Mouse (Mus musculus) megakaryocyte, embryonic 14.5 days (primary cell): ENCODE measurements around the gene Lsmem1. TPM values are rescaled to one million over a fixed set of nuclear protein-coding genes. Genes with fewer than 3 reads are reported as not detected.

Experiments
- H3K27me3 ChIP-seq: replicated peaks from 2 replicates; pipeline ENCODE3; 2012; ENCODE audit warnings: inconsistent platforms
- H3K36me3 ChIP-seq: replicated peaks from 2 replicates; pipeline ENCODE3; 2012; ENCODE audit warnings: low read length, inconsistent platforms, mixed read lengths
- H3K4me1 ChIP-seq: 2 replicates; pipeline ENCODE4 v1.6.1; 2012; ENCODE audit warnings: inconsistent platforms
- H3K4me3 ChIP-seq: replicated peaks from 2 replicates; pipeline ENCODE3; 2012; ENCODE audit warnings: moderate library complexity, mild to moderate bottlenecking, inconsistent platforms
- H3K9me3 ChIP-seq: 2 replicates; pipeline ENCODE4 v1.6.1; 2012; ENCODE audit warnings: inconsistent platforms
- FLI1 ChIP-seq: IDR thresholded peaks from 2 replicates; pipeline ENCODE4 v1.6.1; 2012; ENCODE audit warnings: low read length, inconsistent platforms, mixed read lengths
- GATA1 ChIP-seq: IDR thresholded peaks from 3 replicates; pipeline ENCODE4 v1.6.1; 2012; ENCODE audit warnings: mixed read lengths, low read length, inconsistent platforms, borderline replicate concordance
- polyA plus RNA-seq: library from polyadenylated mRNA; stranded (reverse); fragments of >175 nt; gene quantifications from 2 replicates; pipeline ENCODE4 v1.2.3, GENCODE M21; 2012; ENCODE audit warnings: low replicate concordance; ENCODE audit not compliant: insufficient read depth

Lsmem1 gene
- polyA plus RNA-seq, result 0.27 TPM in 1 of 2 replicates, not detected in the other

DNA sequence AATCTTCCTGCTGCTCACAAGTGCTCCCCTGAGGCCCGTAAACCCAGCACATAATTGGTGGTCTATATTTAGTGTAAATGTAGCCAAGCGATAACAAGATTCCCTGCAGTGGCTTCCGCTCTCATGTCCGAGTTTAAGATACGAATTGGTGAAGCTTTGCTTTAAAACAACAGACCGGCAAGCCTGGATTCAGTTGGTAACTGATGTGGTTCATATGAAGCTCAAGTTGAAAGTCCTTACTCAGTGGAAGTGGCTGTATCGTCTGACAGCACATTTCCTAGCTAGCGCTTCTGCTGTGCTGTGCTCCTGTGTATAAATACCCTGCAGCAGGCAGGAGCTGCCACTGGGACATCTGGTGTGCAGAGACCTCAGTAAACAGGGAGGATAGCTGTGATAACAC, at the start of gene Lsmem1:
Gene Lsmem1 (minus strand): TSS at position 189 of the 400 bp plus-strand sequence.
- H3K4me1 ChIP-seq, result peaks cover 29% of the 10 kb centered on the region
- no peak for TF ChIP-seq GATA1
- TF ChIP-seq FLI1, result no peak
- H3K4me3 ChIP-seq, result peak within 1 kb of the TSS; percentile 46
- H3K36me3 ChIP-seq, result peaks cover 55% of the 10 kb centered on the region
- H3K27me3 ChIP-seq, result no peaks in the 10 kb centered on the region
- no peaks in the 10 kb centered on the region for H3K9me3 ChIP-seq

DNA sequence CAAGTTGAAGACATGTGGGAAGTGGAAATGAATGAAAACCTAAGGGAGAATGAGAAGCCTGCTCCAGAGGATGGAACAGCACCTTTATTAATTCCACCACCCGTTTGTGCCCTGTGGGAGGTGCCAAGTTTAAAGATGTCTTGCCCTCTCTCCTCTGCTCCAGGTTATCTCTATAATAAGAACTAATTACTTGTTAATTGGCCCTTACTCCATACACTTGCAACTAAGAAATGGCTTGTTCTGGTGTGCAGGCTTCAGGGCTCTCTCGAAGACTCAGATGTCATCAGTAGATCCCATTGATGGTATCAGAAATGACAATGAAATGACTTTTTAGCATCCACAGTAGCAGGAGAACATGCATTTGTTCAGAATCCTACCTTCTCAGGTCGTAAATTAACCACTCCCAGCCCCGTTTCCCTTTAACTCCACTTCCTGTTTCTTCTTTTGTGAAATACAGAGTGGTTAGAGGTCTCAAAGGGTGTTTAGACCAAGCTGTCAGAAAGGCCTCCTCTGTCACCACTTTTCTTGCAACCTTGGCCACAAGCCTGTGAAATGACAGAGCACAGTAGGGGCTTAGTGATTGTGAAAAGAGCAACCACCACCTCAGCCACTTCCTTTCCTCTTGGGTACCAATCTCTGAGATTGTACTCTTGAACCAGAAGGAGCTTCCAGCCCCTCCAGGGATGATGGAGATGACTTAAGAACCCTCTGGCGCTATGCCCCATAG, 49.3 kb upstream of the Lsmem1 start, which contains the start of gene Ifrd1:
Gene Ifrd1 (minus strand): TSS at position 51 of the 727 bp plus-strand sequence.
- H3K4me3 ChIP-seq, result peak within 1 kb of the TSS; percentile 85
- H3K4me1 ChIP-seq, result peaks cover 79% of the 10 kb centered on the region
- no peaks in the 10 kb centered on the region for H3K27me3 ChIP-seq
- no peaks in the 10 kb centered on the region for H3K9me3 ChIP-seq
- TF ChIP-seq FLI1 (no peak), GATA1 (no peak)
- H3K36me3 ChIP-seq, result peaks cover 6% of the 10 kb centered on the region

DNA sequence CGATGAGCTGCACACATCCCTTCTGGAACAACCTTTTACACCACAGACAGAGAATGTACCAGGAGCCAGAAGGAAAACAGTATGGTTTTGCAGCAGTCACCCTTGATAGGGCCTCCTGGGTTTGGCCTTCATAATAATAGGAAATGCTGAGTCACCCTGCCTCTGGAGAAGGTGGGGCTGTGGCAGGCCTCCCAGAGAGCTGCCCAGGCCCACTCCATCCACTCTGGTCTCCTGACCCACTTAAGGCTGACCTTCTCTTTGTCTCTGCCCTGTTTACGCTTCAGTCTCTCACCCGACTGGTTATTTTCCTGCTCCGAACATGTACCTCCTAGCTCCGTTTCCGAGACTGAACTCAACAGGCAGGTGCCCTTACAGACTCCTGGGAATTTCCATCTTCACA, 48.7 kb upstream of the Lsmem1 start:
- peak overlapping the region; percentile 85 for H3K4me3 ChIP-seq
- H3K27me3 ChIP-seq, result no peaks in the 10 kb centered on the region
- TF ChIP-seq GATA1 (no peak), FLI1 (no peak)
- H3K4me1 ChIP-seq, result peaks cover 79% of the 10 kb centered on the region
- H3K36me3 ChIP-seq, result peaks cover 13% of the 10 kb centered on the region
- no peaks in the 10 kb centered on the region for H3K9me3 ChIP-seq

DNA sequence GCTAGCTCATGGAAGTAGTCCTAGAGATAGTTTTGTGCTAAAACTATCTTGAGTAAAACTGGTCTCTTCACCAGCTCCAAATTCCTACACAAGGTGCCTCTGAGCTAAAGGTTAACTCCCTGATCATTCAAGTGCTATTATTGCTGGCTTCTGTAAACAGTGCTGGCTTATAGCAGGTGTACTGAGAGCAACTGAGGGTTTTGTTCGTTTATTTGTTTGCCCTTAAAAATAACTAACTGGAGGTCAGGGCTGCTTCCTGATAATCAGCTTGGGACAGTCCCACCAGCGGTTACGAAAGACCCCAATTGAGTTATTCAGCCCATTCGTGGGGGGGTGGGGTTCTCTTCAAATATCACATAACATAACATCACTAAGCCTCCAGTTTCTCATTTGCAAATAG, 48.1 kb upstream of the Lsmem1 start:
- Histone ChIP-seq H3K27me3 (no peaks in the 10 kb centered on the region), H3K4me1 (peaks cover 81% of the 10 kb centered on the region), H3K9me3 (no peaks in the 10 kb centered on the region), H3K36me3 (peaks cover 19% of the 10 kb centered on the region), H3K4me3 (peak overlapping the region; percentile 85)
- no peak for TF ChIP-seq GATA1
- no peak for TF ChIP-seq FLI1

DNA sequence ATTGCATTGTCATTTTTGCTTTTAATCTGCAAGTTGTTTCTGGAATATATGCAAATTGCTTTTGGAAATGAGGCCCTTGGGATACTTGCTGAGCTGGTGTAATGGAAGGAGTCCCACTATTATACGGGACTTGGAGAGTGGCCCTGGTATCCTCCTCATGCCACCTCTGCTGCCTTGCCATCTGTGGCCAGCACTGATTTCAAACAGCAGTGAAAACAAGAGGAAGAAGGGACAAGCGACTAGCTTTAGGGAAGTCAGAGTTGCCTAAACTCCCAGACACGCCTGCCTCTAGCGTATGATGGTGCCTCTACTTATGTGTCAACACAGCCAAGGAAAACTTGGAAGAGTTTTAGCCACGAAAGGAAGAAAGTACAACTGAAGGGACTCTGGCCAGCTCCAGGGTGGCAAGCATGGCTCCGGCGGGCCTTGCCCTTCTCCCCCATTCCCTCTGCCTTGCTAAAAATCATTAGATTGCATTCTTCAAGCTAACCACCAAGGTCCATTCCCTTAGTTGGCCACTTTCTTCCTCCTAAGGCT, 46.2 kb upstream of the Lsmem1 start:
- H3K36me3 ChIP-seq, result peaks cover 20% of the 10 kb centered on the region
- no peaks in the 10 kb centered on the region for H3K9me3 ChIP-seq
- peak overlapping the region; percentile 69 for H3K4me3 ChIP-seq
- TF ChIP-seq FLI1 (no peak), GATA1 (no peak)
- H3K4me1 ChIP-seq, result peaks cover 93% of the 10 kb centered on the region
- no peaks in the 10 kb centered on the region for H3K27me3 ChIP-seq

DNA sequence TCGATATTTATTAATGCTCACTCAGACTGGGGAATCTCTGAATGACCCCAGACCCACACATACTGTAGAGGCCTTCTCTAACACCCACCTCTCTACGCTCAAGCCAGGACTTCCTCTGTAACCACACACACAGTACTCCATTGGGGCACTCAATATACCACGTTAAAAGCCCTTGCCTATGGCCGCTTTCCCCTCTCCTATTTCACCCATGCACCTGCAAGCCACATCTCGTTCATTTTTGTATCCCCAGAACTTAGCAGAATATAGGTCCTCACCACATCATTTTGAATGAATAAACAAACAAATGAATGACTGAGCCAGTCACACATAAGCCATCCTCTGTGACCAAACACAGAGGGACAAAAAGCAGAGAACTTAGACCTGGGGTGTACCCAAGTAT, 45.6 kb upstream of the Lsmem1 start:
- Histone ChIP-seq H3K9me3 (no peaks in the 10 kb centered on the region), H3K4me1 (peaks cover 93% of the 10 kb centered on the region)
- TF ChIP-seq FLI1 (no peak), GATA1 (no peak)

DNA sequence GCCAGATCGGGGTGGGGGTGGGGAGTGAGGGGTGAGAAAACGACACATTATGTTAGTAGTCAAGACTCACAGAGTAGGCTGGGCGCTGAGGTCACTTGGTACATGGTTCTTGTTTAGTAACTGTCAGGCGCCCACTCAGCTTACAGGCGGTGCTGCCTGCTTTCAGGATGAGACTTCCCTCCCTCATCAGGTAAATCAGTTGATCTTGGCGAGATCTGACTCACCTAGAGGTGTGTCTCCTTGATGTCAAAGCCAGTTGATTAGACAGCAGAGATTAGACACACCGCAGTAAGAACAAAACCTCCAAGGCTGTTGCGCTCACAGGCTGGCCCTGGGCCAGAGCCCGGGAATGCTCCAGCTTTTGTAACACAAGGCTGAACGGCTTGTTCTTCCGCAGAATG, 44.5 kb upstream of the Lsmem1 start:
- Histone ChIP-seq H3K9me3 (no peaks in the 10 kb centered on the region), H3K4me1 (peaks cover 96% of the 10 kb centered on the region), H3K27me3 (no peaks in the 10 kb centered on the region), H3K36me3 (peaks cover 36% of the 10 kb centered on the region), H3K4me3 (no peak overlapping the region)
- TF ChIP-seq FLI1, result no peak
- TF ChIP-seq GATA1, result no peak

More for the DNA sequence above, 45.6 kb upstream of the Lsmem1 start:
- H3K4me3 ChIP-seq, result no peak overlapping the region
- peaks cover 25% of the 10 kb centered on the region for H3K36me3 ChIP-seq
- no peaks in the 10 kb centered on the region for H3K27me3 ChIP-seq

DNA sequence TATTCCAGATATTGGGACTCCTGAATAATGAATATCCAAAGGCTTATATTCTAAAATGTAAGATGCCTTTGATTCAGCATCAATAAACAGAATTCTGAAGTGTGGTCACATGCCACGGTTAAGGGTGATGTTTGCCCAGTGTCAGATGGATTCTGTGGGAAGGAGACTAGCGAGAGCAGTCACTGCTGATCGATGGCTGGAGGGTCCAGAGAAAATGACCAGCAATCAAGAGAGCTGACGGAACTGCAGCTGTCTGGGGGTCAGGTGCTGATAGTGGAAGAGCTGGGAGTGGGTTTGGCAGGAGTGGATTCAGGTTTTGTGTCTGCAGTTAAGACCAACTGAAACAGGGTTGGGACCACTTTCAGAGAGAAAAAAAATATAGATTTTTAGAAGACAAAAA, 44.0 kb upstream of the Lsmem1 start:
- H3K9me3 ChIP-seq, result no peaks in the 10 kb centered on the region
- H3K36me3 ChIP-seq, result peaks cover 41% of the 10 kb centered on the region
- H3K27me3 ChIP-seq, result no peaks in the 10 kb centered on the region
- TF ChIP-seq FLI1 (no peak), GATA1 (no peak)
- H3K4me1 ChIP-seq, result peaks cover 95% of the 10 kb centered on the region
- no peak overlapping the region for H3K4me3 ChIP-seq

DNA sequence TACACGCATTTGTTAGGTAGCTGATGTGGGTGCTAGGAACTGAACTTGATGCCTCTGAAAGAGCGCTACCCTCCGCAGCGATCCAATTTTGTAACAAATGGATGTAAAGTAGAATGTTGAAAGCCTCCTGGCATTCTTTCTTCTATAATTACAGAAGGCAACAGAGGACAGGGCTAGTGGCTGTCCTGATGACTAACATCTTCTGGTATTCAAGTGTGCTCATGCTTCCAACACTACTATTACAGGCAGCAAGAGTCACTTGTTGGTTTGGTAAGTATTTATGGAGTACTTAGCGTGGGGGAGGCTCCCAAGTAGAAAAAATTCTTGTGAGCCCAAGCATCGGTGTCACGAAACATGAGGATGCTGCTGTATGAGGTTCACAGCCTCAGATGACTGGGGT, 39.9 kb upstream of the Lsmem1 start:
- Histone ChIP-seq H3K4me3 (no peak overlapping the region), H3K36me3 (peaks cover 68% of the 10 kb centered on the region), H3K4me1 (peaks cover 89% of the 10 kb centered on the region), H3K9me3 (no peaks in the 10 kb centered on the region), H3K27me3 (no peaks in the 10 kb centered on the region)
- TF ChIP-seq GATA1, result no peak
- no peak for TF ChIP-seq FLI1

DNA sequence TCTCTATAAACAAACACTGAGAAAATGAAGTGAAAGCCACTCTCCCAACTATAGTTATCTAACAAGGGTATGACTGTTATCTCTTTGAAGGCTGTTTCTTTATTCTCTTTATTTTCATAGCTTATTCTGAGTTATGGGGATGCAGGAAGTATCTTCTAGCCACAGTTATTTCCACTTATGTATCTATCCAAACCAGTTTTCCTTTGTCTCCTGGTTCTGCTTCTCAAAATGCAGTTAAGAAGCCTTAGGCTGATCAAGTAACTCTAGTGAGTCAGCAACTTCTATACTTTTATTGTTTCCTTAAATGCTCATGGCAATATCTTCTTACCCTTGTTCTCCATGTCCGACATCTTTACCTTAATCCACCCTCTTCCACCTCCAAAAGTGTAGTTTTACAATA, 32.9 kb upstream of the Lsmem1 start:
- Histone ChIP-seq H3K4me1 (peaks cover 82% of the 10 kb centered on the region), H3K4me3 (peak overlapping the region; percentile 50), H3K36me3 (peaks cover 56% of the 10 kb centered on the region), H3K9me3 (no peaks in the 10 kb centered on the region), H3K27me3 (no peaks in the 10 kb centered on the region)
- no peak for TF ChIP-seq GATA1
- TF ChIP-seq FLI1, result no peak
